Mouse (Mus musculus): Measurements from ENCODE around the gene Ciita.
A peak's percentile ranks its signal among the peaks of the same experiment; 100 is the strongest.

DNA sequence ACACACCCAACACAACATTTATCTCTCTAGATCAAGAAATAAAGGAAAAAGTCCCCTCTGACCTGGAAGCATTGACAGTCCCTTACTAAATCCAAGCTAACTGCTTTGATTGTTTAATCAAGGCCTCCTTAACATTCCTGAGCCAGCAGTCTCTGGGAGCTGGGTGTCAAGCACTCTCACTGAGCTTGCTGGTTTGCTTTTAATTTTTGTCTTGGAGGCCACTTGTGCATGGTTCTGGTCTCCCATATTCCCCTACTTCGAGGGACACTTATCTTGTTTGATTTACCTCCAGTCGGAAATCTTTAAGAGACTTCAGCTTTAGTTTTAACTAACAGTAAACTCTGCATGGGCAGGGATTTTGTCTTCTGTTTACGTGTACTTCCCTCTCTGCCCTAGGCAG lies 4.9 kb upstream of the Ciita start:
- TF ChIP-seq EP300 (IDR thresholded peaks at IDR 0.05) (peak; percentile 91), CTCF (IDR thresholded peaks at IDR 0.05) (no peak)
